Mouse (Mus musculus): ENCODE measurements around the gene Syngr3. TPM values are rescaled to one million over a fixed set of nuclear protein-coding genes. Genes with fewer than 3 reads are reported as not detected.
A peak's percentile ranks its signal among the peaks of the same experiment; 100 is the strongest.
"Not testable (repeated sequence)": the region's sequence is repeated elsewhere in the genome, so short reads cannot be mapped to it uniquely, and the experiment has no call there.

Gene Syngr3
- total RNA-seq (2021) = 1 to 10 TPM; 2.2 to 3.3 TPM
- long read RNA-seq, experiment 1, transcript Syngr3-201 (4 exons, 1,965 nt) = major isoform, 9 of 11 reads
- long read RNA-seq, experiment 1, partial matches to known transcripts = 1 of 11 reads
- long read RNA-seq, experiment 1, other reads (novel, unspliced or antisense) = 1 of 11 reads
- long read RNA-seq, experiment 2, transcript Syngr3-201 (4 exons, 1,965 nt) = major isoform, 16 of 17 reads
- long read RNA-seq, experiment 2, partial matches to known transcripts = 0 of 17 reads
- long read RNA-seq, experiment 2, other reads (novel, unspliced or antisense) = 1 of 17 reads

DNA sequence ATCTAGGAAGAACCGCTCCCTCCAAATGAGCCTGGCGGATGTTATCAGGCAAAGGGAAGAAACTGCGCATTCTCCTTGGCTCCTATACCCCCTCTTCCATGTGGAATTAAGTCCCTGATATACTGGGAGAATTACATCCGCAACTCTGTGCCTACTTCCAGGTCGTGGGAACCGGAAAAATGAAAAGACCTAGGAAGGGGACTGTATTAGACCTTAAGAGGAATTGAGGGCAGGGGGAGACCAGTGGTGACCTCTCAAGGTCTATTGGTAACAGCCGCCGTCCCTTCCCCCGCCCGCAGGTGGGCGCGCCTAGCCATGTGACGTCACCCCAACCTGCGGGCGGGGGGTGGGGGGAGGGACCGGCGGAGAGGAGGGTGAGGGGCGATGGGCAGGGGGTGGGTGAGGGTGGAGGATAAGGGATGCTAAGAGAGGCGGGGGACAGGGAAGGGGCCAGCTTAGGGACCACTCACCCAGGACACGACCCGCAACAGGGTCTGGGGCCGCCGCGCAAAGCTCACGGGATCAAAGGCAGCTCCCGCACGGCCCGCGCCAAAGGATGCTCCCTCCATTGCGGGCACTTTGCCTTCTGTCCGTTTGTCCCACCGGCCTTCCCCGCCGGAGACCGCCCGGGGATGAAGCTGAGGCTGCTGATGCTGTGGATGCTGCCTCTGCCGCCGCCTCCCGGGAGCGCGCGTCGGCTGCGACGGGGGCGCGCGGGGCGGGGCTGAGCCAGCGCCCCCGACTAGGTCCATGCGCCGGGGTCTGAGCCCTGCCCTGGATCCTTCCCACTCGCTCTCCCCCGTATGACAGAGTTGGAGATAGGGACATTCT, at the start of gene Syngr3:
Syngr3 (minus strand) TSS at position 705 of the 831 bp plus-strand sequence.
- peak in 1 of 2 experiments; percentile 30 for DNase-seq (ENCODE audit: low spot score in 2 of 2)

DNA sequence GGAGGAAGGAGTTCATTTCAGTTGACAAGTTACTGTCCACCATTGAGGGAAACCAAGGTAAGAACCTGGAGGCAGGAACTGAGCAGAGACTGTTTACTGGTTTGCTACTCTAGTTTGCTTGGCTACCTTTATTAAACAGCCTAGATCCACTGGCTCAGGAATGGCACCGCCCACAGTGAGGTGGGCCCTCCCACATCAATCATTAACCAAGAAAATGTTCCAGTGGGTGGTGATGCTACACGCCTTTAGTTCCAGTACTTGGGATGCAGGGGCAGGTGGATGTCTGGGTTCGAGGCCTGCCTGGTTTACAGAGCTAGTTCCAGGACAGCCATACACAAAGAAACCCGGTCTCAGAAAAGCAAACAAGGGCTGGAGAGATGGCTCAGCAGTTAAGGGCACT, 48.5 kb upstream of the Syngr3 start:
- DNase-seq (ENCODE audit: low spot score in 2 of 2) = no peak

DNA sequence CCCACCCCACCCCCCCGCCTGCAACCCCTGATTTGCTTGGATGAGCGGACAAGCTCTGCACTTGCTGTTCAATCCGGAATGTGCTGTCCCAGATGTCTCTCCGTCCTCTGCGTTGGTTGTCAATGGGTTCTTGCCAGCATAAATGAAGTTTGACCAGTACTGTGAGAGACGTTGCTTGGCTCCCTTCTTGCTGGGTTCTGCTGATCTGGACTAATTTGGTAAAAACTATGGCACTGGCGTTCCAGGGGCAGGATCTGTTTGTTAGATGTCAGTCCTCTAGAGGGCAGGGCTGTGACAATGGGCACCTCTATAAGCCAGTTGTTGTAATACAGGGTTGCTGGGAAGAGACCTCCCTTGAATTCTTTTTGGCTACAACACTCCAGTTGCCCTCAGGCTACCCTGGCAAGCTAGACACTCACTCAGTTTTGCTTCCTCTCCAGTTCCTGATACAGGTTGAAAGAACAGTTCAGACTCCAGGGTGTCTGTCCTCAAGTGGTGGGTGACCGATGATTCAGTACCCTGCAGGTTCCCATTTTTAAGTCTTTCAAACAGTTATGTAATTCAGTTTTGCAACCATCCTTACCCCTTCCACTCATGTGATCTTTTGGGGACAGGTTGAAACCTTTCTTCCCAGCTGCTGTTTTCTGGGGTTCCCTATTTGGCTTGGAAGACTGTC, 47.5 kb upstream of the Syngr3 start:
- DNase-seq (ENCODE audit: low spot score in 2 of 2) = no peak

DNA sequence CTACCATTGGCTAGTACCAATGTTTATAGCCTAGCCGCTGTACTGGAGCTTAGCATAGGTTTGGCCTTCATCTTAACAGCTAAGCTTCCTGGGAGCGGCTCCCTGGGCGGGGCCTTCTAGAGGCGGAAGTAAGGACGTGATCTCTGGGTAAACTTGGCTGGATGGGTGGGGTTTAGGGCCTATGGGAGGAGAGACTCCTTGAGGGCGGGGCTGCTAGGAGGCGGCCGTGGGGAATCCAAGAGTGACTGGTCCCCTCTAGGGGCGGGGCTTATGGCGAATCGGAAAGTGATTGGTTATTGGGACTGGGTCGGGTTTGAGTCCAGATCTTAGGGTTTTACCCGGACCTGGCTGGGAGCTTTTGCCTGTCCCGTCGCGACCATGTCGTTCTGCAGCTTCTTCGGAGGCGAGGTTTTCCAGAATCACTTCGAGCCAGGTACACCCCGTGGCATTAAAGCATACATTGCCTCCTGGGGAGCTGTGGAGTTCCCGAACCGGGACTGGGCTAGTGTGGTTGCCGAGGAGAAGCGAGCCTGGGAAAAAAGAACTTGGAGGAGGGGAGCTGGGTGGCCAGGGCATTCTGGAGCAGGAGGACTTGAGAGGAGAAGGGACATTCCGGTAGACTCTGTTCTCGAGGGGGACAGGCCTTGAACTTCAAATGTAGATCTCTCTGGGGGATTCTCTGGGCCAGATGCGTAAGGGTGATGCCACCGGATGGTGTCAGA, 46.7 kb upstream of the Syngr3 start, which contains the start of gene Msrb1:
Msrb1 (plus strand) TSS at position 313 of the 722 bp plus-strand sequence.
- DNase-seq (ENCODE audit: low spot score in 2 of 2) = peak; percentile 85 to 89

DNA sequence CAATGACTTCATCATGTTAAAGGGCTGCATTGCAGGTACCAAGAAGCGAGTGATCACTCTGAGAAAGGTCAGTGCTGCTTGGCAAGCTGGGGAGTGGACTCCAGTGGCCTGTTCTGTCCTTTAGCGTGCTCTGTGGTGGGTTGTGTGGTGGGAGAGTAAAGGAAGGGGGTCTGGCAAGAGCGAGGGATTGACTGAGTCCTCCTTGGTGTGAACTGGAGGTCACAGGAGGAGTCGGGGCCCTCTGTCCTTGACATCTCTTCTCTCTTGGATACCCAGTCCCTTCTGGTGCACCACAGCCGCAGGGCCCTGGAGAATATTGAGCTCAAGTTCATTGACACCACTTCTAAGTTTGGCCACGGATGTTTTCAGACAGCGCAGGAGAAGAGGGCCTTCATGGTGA, 45.7 kb upstream of the Syngr3 start:
- DNase-seq (ENCODE audit: low spot score in 2 of 2) = no peak

DNA sequence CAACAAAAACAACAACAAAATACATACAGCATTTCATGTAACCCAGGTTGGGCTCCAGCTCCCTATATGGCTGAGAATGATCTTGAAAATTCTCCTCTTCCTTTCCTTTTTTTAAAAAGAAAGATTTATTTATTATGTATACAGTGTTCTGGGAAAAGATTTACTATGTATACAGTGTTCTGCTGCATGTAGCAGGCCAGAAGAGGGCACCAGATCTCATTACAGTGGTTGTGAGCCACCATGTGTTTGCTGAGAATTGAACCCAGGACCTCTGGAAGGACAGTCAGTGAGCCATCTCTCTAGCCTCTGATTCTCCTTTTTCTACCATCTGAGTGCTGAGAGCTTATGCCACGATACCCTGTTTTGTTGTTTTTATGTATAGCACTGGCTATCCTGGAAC, 44.8 kb upstream of the Syngr3 start:
- DNase-seq (ENCODE audit: low spot score in 2 of 2) = no peak

DNA sequence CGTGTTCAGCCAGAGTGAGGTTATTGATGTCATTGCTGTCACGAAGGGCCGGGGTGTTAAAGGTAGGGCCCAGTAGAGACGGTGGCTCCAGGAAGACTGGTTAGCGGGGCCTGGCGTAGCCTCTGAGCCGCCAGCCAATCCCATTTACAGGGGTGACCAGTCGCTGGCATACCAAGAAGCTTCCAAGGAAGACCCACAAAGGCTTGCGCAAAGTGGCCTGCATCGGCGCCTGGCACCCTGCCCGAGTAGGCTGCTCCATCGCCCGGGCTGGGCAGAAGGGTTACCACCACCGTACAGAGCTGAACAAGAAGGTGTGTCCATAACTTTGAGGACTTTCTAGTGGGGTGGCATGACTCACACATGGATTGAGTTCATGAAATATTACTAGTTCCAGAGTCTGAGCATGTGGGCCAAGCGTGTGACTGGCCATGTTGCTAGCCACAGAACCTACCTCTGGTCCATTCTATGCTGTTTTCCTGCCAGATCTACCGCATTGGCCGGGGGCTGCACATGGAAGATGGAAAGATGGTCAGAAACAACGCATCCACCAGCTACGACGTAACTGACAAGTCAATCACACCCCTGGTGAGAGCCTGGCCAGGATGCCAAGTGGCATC, 43.8 kb upstream of the Syngr3 start:
- DNase-seq (ENCODE audit: low spot score in 2 of 2) = no peak

DNA sequence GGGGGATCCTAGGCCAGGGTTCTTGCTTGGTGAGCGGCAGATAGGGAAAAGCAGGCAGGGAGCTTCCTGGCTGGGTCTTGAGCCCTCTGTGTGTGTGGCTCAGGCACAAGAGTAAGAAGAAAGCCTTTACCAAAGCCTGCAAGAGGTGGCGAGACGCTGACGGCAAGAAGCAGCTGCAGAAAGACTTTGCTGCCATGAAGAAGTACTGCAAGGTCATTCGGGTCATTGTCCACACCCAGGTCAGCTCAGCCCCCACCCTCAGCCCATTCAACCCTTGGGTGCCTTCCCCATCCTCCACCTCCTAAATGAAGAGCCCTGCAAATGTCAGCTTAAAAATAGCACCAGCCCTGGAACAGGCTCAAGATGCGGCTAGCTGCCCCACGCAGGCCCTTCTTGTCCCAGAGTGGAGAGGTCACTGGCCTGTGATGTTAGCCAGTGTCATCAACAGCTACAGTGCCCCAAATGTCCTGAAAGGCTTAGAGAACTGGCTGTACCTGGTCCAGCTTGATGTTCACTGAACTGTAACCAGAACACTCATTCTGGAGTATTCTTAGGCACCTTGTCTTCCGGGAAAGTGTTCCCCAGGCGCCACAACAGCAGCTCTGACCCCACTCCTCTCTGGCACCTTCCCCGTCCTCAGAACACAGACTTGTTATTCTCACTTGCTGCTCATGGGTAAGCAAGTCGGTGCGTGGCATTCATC, 42.6 kb upstream of the Syngr3 start:
- no peak for DNase-seq (ENCODE audit: low spot score in 2 of 2)

DNA sequence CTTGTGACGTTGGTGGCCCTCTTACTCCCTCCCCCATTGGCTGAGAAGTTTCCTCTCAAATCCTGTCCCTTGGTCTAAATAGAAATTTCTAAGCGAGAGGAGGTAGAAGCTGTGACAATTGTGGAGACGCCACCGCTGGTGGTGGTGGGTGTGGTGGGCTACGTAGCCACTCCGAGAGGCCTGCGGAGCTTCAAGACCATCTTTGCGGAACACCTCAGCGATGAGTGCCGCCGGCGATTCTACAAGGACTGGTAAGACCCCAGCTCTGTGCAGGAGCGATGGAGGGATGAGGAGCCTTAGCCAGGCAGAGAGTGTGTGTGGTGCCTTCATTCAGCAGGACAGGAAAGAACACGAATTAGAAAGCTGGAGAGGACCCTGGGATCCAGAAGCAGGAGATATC, 41.0 kb upstream of the Syngr3 start:
- no peak for DNase-seq (ENCODE audit: low spot score in 2 of 2)

DNA sequence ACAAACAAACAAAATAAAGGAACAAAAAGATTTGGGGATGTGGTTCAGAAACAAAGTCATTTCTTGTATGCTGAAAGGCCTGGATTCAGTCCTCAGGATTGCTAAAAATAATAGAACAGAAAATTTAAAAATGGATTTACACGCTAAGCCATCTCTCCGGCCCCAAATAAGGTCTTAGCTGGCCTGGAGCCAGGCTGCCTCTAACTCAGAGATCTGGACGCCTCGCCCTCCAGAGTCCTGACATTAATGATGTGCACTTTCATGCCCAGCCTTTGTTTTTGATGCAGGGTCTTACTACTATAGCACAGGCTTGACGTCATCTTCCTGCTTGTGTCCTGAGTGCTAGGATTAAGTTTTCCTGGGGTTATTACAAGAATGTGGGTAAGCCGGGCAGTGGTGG, 39.3 kb upstream of the Syngr3 start:
- DNase-seq (ENCODE audit: low spot score in 2 of 2) = no peak

DNA sequence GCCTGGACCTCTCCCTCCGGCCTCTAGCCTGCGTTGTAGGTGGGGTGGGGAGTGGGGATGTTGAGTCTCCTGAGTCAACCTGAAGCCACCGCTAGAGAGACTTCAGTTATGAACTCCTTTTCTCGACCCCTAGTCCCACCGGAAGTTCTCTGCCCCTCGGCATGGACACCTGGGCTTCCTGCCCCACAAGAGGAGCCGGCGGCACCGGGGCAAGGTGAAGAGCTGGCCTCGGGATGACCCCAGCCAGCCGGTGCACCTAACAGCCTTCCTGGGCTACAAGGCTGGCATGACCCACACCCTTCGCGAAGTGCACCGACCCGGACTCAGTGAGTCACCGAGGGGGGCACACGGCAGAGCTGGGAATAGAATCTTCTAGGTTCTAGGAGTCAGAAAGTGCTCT, 38.4 kb upstream of the Syngr3 start:
- no peak for DNase-seq (ENCODE audit: low spot score in 2 of 2)

DNA sequence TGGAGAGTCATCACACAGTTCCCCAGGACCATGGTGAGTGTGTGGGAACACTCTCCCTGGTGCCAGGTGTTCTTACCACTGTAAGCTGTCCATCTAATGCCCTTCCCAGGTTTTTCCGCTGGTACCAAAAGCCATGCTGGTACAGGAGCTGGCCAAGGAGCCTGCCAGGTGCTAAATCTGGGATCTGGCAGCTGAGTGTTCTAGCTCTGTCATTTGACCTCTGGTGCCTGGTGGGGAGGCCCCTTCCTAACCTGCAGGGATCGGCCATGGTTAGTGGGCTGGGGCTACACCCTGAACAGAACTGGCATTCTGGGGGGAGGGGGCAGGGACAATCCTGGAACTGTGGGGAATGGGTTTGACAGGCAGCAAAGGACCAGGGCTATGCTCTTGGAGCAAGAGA, 37.9 kb upstream of the Syngr3 start, which contains the start of gene Rpl3l:
Rpl3l (plus strand) TSS at position 203 of the 400 bp plus-strand sequence.
- DNase-seq (ENCODE audit: low spot score in 2 of 2) = no peak

DNA sequence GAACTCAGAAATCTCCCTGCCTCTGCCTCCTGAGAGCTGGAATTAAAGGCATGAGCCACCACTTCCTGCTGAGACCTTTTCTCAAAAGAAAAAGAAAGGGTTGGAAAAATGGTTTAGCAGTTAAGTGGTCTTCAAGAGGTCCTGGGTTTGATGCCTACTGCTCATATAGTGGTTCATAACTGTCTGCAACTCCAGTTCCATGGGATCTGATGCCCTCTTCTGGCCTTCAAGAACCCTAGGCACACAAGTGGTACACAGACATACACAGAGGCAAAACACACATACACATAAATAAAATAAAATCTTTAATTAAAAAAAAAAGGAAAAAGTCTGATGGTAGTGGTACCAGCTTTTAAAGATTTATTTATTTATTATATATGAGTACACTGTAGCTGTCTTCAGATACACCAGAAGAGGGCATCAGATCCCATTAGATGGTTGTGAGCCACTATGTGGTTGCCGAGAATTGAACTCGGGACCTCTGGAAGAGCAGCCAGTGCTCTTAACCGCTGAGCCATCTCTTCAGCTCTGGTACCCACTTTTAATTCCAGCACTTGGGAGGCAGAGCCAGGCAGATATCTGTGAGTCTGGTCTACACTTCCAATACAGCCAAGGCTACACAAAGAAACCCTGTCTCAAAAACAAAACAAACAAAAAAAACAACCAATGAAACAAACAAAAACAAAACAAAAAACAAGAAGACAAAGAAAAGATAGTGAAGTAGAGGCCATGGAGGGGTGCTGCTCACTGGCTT, 36.1 kb upstream of the Syngr3 start:
- DNase-seq (ENCODE audit: low spot score in 2 of 2) = no peak

DNA sequence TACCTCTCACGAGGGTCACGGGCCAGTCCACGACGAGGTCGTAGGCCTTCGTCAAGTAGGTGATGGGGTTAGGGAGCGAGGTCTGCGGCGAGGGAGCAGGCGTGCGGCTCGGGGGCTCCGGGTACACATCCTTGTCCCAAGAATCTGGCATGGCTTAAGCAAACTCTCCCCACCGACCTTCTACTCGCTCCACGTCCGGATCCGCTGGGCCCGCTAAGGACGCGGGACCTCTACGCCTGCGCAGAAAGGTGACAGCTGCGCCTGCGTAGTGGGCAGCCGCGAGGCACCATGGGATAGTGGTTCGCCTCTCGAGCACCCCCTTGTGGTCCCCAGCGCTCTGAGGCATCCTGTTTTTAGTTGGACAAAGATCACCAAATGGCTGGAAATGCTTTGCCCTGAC, 34.4 kb upstream of the Syngr3 start, which contains the start of gene Ndufb10:
Ndufb10 (minus strand) TSS at position 295 of the 400 bp plus-strand sequence.
- peak; percentile 98 to 99 for DNase-seq (ENCODE audit: low spot score in 2 of 2)

DNA sequence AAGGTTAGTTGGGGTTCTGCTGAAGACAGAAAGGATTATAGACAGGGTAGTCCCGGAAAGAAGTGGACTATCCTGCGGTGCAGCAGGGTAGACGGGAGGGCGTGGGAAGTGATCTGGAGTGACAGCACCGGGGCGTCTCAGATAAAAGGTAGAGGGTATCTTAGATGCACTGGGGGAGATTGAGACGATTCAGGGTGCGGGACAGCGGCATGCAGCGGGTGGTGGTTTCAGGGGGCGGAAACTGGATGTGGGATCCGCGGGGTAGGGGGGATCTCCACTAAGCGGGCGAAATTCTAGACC, 34.1 kb upstream of the Syngr3 start:
- DNase-seq (ENCODE audit: low spot score in 2 of 2) = no peak

DNA sequence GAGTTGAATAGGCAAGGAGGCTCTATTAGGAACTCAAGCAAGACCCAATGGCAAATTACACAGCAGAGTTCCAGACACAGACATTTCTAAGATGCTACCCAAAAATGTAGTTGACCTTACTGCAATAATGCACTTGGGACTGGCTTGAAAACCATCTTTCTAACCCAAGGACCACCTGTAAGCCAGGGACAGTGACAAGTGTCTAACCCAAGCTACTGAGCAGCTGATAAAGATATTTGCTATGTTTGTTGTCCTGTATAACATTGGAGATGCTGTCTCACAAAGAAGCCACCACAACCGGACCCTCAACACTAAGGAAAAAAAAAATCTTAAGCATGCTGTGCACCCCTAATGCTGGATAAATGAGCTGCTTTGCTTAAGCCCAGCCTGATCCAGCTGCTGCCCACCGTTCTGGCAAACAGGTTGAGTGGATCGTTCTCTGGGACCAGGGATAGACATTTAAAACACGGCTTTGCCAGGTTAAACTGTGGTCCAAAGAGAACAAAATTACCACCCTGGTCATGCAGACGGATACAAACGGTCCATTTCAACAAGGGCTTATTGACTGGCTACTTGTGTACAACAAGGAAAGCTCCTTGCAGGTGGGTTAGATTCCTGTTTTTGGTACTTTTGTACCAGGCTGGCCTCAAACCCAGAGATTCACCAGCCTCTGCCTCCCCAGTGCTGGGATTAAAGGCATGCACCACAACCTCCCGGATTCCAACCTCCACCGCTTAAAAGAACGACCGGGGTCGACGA, 33.5 kb upstream of the Syngr3 start:
- no peak for DNase-seq (ENCODE audit: low spot score in 2 of 2)

DNA sequence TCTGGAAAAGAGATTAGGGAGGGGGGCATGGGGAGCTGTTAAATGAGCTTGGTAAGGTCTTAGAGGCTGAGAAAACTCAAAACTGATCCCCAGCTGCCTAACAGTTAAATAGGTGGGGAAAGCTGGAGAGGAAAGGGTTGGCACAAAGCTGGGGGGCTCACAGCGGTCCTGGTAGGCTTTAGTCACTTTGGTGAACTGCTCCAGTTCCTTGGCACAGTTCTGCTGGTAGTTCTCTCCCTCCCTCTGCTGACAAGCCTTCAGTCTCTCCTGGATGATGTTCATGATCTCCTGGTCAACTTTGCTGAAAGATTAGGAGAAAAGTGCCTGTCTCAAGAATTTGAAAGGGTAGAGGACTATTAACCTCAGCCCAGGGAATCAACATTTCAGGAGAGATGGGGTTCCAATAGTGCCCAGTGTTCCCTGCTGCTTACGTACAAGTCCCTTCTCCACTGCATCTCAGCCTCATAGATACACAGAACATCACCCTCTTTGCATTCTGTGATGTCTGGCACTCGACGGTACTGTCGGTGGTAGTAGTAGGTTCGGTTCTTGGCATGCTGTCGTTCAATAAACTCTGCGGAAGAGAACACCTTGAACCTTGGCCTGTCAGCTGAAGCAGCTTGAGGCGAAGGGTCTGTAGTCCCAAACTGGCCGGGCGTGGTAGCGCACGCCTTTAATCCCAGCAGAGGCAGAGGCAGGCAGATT, 32.6 kb upstream of the Syngr3 start:
- no peak for DNase-seq (ENCODE audit: low spot score in 2 of 2)

DNA sequence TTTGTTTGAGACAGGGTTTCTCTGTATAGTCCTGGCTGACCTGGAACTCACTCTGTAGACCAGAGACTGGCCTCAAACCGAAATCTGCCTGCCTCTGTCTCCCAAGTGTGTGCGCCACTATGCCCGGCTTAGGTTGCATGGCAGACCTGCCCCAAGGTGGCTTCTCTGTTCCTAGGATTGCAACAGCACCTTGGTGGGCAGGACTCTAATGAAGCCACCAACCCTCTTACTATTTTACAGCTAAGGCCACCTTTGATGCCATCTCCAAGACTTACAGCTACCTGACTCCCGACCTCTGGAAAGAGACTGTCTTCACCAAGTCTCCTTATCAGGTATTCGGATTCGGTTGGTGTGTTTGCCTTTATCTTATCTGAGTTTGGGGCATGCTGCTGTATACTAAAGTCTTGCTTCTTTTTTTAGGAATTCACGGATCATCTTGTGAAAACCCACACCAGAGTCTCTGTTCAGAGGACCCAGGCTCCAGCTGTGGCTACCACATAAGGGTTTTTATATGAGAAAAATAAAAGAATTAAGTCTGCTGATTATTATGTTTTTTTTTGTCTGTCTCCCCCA, 31.7 kb upstream of the Syngr3 start:
- DNase-seq (ENCODE audit: low spot score in 2 of 2) = not testable (repeated sequence)
